Mouse (Mus musculus): ENCODE results near the gene Nr3c2.

Gene Nr3c2

GRCm38 (mm10) chr8:76972947-76973552 lies 73.8 kb downstream of the Nr3c2 start:
- DNase-seq: peak in 1 of 2 experiments; percentile 29

- DNase-seq: no peak
These were observed 78.7 kb downstream of the Nr3c2 start for GRCm38 (mm10) chr8:76977907-76978306.

- no peak for DNase-seq
These were observed 84.8 kb downstream of the Nr3c2 start for GRCm38 (mm10) chr8:76984082-76984481.

- no peak for DNase-seq
These were observed 85.6 kb downstream of the Nr3c2 start for GRCm38 (mm10) chr8:76984851-76985250.

- DNase-seq: peak; percentile 66 to 78
These were observed 88.6 kb downstream of the Nr3c2 start for GRCm38 (mm10) chr8:76987876-76988275.

GRCm38 (mm10) chr8:76998276-76998675 lies 99.0 kb downstream of the Nr3c2 start:
- no peak for DNase-seq

GRCm38 (mm10) chr8:77009425-77009824 lies 110.2 kb downstream of the Nr3c2 start:
- no peak for DNase-seq

- no peak for DNase-seq
These were observed 112.7 kb downstream of the Nr3c2 start for GRCm38 (mm10) chr8:77011985-77012384.

- no peak for DNase-seq
These were observed 113.4 kb downstream of the Nr3c2 start for GRCm38 (mm10) chr8:77012641-77013040.

- DNase-seq: no peak
These were observed 117.5 kb downstream of the Nr3c2 start for GRCm38 (mm10) chr8:77016713-77017112.

GRCm38 (mm10) chr8:77023837-77024710 lies 124.8 kb downstream of the Nr3c2 start:
- no peak for DNase-seq

- DNase-seq: no peak
These were observed 132.0 kb downstream of the Nr3c2 start for GRCm38 (mm10) chr8:77031213-77031612.

GRCm38 (mm10) chr8:77033706-77034464 lies 134.6 kb downstream of the Nr3c2 start:
- DNase-seq: no peak

GRCm38 (mm10) chr8:77034465-77034829 lies 135.2 kb downstream of the Nr3c2 start:
- no peak for DNase-seq

- DNase-seq: no peak
These were observed 142.0 kb downstream of the Nr3c2 start for GRCm38 (mm10) chr8:77041214-77041613.

- no peak for DNase-seq
These were observed 145.6 kb downstream of the Nr3c2 start for GRCm38 (mm10) chr8:77044849-77045248.

GRCm38 (mm10) chr8:77045711-77046110 lies 146.5 kb downstream of the Nr3c2 start:
- no peak for DNase-seq

GRCm38 (mm10) chr8:77046217-77046616 lies 147.0 kb downstream of the Nr3c2 start:
- no peak for DNase-seq

- no peak for DNase-seq
These were observed 147.5 kb downstream of the Nr3c2 start for GRCm38 (mm10) chr8:77046731-77047130.

- no peak for DNase-seq
These were observed 152.4 kb downstream of the Nr3c2 start for GRCm38 (mm10) chr8:77051399-77052275.

GRCm38 (mm10) chr8:77055492-77056021 lies 156.3 kb downstream of the Nr3c2 start:
- DNase-seq: no peak

- no peak for DNase-seq
These were observed 157.6 kb downstream of the Nr3c2 start for GRCm38 (mm10) chr8:77056853-77057252.

Measured in kidney, adult 8-10 months (tissue).